Mouse (Mus musculus) urinary bladder, adult 18-20 months (tissue): ENCODE results near the gene Itpkc.
"Not testable (repeated sequence)": the region's sequence is repeated elsewhere in the genome, so short reads cannot be mapped to it uniquely, and the experiment has no call there.

Experiments
- DNase-seq, 2 experiments: peaks; one replicate each; pipeline ENCODE4 v3.0.0; 2022; ENCODE audit warnings: low spot score in 2 of 2, mixed read lengths in 2 of 2

The Itpkc gene

DNA sequence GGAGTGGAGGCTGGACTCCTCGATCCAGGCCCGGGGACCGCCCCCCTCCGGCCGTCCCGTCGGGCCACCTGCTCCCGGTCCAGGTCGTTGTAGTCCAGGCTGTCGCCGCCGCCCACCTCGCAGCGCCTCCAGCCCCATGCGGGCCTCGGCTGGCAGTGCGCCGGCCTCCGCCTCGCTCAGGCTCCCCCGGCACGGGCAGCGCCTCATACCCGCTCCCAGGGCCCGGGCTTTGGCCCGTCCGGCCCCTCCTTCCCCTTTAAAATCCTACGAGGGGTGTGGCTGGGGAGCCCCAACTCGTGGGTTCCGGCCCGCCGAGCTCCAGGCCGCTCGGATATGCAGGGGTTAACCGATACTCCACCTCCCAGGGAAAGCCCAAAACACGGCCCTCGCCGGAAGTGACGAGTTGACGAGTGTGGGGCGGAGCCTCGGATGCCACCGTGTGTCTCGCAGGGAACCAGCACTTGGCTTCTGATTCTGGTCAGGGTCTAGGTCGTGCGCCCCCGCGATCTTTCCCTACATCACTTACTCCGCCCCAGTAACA lies at the start of gene Itpkc:
Itpkc (minus strand) TSS at position 381 of the 541 bp plus-strand sequence.
- peak; percentile 91 for DNase-seq

GRCm38 (mm10) chr7:27277191-27277590 lies 48.7 kb upstream of the Itpkc start:
- no peak for DNase-seq

DNA sequence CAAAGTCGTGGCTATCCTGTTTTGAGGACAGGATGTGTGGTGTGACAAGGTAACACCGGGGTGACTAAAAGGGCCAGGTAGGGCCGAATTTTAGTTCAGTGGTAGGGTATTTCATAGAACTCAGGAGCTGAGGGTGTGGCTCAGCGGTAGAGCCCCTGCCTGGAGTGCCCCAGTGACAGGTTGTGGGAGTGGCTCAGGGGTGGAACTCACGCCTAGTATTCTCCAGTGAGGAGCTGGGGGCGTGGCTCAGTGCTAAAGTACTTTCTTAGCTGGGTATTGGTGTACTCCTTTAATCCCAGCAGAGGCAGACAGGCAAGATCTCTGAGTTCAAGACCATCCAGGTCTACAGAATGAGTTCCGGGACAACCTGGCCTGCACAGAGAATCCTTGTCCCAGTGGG lies 47.6 kb upstream of the Itpkc start:
- DNase-seq: no peak

- DNase-seq: no peak
Observed at GRCm38 (mm10) chr7:27274916-27275315, 46.5 kb upstream of the Itpkc start.

DNA sequence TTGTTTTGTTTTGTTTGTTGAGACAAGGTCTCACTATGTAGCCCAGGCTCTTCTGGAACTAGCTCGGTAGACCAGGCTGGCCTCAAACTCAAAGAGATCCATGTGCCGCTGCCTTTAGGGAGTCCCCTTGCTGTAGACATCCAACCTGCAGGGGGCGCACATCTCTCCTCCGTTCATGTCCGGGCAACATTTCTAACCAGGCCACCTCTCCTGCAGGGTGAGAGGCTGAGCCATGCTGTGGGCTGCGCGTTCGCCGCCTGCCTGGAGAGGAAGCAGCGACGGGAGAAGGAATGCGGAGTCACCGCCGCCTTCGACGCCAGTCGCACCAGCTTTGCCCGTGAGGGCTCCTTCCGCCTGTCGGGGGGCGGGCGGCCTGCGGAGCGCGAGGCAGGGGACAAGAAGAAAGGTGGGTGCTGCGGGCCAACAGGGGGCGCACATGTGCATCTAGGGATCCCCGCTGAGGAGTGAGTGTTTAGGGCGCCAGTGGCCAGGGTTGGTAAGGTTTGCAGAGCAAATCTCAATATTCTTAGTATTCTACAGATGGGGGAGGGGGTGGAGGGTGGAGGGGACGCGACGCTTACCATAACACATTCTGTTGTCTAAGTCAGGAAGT lies 45.4 kb upstream of the Itpkc start:
- DNase-seq: no peak

DNA sequence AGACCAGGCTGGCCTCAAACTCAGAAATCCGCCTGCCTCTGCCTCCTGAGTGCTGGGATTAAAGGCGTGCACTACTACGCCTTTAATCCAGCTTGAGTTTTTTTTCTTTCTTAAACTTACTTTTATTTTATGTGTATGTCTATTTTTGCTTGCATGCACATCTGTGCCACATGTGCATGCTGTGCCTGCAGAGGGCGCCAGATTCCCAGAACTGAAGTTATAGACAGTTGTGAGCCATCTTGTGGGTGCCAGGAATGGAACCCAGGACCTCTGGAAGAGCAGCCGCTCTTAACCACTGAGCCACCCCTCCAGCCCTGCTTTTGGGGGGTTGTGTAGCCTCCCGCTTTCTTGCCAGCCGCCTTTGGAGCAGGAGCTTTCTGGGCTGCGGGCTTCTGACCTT lies 43.0 kb upstream of the Itpkc start:
- no peak for DNase-seq

GRCm38 (mm10) chr7:27266515-27267128 lies 38.2 kb upstream of the Itpkc start:
- no peak for DNase-seq

GRCm38 (mm10) chr7:27264761-27265160 lies 36.3 kb upstream of the Itpkc start:
- DNase-seq: no peak

GRCm38 (mm10) chr7:27261888-27262287 lies 33.4 kb upstream of the Itpkc start:
- no peak for DNase-seq

DNA sequence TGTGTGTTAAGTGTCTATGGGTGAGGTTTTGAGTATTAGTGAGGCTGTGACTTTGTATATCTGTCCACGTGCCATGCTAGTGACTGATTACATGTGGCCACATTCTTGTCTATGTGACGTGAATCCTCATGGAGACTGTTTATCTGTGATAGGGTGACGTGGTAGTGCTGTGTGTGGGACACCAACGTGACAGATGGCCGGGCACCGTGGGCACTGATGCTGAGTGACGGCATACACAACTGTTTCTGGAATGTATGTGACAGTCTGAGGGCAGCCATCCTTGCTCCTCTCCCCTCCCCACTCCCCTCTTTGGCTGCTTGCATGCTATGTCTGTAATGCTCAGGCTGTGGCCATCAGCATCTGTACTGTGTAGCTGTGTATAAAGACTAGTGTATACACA lies 32.4 kb upstream of the Itpkc start:
- DNase-seq: no peak

DNA sequence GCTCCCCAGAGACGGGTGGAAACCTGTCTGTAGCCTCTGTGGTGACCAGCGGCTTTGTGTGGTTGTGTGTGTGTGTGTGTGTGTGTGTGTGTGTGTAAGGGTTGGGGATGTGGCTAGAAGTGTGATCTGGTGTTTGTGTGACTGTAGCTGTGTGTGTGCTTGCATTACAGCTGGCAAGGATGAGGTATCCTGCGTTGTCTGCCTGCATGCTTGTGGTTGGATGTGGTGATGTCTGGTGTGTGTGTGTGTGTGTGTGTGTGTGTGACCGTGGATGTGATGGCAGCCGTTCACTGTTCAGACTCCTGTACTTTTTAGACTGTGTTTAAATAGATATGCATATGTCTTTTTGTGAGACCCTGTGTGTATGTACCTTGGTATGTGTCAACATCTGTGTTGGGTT lies 31.3 kb upstream of the Itpkc start:
- no peak for DNase-seq

GRCm38 (mm10) chr7:27259271-27259721 lies 30.8 kb upstream of the Itpkc start:
- no peak for DNase-seq

- peak; percentile 92 to 95 for DNase-seq
Observed at GRCm38 (mm10) chr7:27258205-27258899, 29.9 kb upstream of the Itpkc start, which contains the start of gene Numbl. Gene Numbl, plus strand, starts transcription at chr7:27258433.

DNA sequence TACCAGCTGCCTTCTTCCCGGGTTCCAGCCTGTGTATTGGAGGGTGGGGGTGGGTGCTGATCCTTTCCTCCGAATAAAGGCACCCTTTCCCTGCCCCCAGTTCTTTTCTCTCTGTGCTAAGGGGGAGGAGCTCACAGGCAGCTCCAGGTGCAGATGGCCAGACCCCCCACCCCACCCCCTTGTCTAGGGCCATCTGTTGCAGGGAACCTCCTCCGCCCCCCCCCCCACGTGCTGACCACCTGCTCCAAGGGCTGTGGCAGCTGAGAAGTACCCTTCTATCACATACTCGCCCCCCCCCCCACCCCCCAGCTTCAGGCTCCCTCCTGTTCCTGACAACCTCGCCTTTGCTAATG lies 29.4 kb upstream of the Itpkc start:
- DNase-seq: no peak

DNA sequence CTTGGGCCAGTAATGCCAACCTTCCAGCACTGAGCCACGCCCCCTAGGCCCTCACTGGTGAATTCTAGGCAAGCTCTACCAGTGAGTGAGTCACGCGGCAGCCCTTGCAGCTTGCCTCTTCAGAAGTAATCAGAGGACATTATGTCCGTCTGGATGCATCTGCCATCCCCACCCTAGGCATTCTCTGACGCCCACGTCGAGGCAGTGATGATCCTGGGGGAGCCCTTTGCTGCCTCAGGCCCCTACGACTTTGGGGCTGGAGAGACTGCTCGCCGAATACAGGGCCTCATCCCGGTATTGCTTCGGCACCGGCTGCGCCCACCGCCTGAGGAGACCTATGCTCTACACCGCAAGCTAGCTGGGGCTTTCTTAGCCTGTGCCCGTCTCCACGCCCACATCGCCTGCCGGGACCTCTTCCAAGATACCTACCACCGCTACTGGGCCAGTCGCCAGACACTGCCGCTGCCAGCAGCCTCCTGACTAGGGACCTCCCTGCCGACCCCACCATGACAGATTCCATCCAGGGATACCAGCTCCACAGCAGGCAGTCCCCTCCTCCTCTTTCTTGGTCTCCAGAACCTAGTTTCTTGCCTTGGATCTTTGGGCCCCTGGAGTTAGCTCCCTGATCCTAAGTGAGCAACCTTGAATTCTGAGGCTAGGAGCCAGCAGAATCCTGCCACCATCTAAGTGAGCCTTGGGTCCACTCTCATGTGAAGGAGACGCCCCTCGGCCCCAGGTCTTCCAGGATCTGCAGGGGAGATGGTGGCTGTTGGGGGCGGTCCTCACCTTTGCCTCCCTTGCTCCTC lies 28.8 kb upstream of the Itpkc start:
- DNase-seq: peak; percentile 25 to 32

DNA sequence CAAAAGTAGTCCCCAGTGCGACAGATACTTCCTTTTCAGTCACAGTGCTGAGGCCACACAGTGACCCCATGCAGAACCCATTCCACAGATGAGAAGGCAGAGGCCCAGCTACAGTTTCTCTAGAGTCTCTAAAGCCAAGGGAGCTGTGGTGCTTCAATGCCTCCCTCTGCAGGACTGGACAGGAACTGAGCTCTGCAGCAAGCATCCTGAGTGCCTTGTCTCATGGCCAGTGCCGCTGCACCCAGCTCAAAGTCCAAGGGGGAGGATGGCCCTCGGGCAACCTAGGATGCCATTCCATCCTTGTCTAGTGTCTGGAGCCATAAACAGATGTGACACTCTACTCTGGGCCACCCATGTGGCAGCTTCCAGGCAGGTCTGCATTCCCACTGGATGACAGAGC lies 27.3 kb upstream of the Itpkc start:
- DNase-seq: no peak

- peak in 1 of 2 experiments; percentile 69 for DNase-seq
Observed at GRCm38 (mm10) chr7:27251946-27252345, 23.5 kb upstream of the Itpkc start.

DNA sequence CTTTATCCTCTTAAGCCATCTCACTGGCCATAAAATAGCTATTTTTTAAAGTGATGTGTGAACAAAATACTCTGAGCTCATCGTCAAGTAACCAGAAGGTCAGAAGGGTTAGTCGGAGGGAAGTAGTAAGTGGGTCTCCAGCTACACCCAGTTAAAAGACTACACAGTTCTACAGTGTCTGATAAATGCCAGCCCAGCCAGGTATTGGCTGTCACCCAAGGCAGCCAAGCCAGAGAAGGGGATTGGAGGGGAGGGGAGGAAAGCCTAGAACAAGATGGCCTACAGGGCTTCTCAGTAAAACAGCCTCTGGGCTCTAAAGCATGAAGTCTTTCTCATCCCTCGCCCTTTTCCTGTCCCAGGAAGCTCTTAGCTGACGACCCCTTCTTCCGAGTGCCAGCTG lies 21.5 kb upstream of the Itpkc start:
- DNase-seq: no peak

DNA sequence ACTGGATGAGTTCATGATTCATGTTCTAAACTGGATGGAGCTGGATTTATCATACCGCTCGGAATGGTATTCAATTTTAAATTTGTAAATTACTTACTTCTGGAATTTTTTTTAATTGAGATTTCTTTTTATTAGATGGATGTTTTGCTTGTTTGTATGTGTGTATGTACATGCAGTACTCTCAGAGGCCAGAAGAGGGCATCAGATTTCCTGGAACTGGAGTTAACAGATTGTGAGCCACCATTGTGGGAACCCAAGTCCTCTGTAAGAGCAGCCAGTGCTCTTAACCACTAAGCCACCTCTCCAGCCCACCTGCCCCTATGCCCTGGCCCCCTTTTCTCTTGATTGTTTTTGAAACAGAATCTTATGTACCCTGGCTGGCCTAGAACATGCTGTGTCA lies 20.7 kb upstream of the Itpkc start:
- DNase-seq: no peak

DNA sequence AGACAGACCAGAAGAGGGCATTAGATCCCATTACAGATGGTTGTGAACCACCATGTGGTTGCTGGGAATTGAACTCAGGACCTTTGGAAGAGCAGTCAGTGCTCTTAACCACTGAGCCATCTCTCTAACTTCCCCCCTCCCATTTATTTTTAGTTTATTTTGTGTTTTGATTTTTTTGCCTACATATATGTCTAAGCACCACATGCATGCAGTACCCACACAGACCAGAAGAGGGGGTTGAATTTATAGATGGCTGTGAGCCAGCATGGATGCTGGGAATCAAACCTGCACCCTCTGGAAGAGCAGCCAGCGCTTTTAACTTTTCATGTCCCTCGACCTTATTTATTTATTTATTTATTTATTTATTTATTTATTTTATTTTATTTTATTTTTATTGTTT lies 15.6 kb upstream of the Itpkc start:
- not testable (repeated sequence) for DNase-seq

DNA sequence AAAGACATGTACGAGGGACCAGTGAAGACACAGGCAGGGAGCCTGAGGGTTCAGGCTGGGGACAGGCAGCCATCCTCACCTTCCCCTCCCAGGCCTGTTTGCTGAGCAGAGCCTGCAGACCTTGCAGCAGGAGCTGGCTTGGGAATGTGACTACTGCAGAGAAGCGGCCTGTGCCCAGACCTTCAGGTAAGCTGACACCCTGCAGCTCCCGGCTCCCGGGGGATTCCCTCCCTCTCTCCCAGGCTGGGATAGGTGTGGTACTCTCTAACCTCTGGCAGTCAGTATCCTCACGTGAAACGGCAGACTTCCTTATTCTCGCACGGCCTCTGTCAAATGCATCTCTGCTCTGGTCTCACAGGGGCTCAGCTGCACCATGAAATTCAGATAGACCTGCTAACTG lies 14.8 kb upstream of the Itpkc start:
- no peak for DNase-seq

- no peak for DNase-seq
Observed at GRCm38 (mm10) chr7:27238568-27238967, 10.1 kb upstream of the Itpkc start.
